16 mouse cellular contexts compared by ENCODE assay signal in genomic region chr8:86324542-86324941, GRCm38 (mm10).
A peak's percentile ranks its signal among the peaks of the same experiment; 100 is the strongest.
DNase-seq lines count a peak whose midpoint lies in the region; ATAC-seq and TF ChIP-seq lines count a peak whose summit lies in the region.
"Had no signal": no experiment of that assay in that cellular context is flagged by ENCODE, and none has a peak within 500 bp of the region (broad histone marks: within the 10 kb centered on the region; RNA-seq: fewer than 3 reads in every experiment).

No protein-coding gene starts in this region.

- no peak overlapping the region for H3K4me2 ChIP-seq in midbrain, embryonic 16.5 days (ENCODE audit: low read length)
- H3K4me2 ChIP-seq: lung, embryonic 14.5 days had no signal

- H3K4me1 ChIP-seq in cortical plate, adult 2 months (ENCODE audit: control insufficient read depth, insufficient read depth, low read length), result peaks cover 5% of the 10 kb centered on the region; the same call in 1 of the 2 replicates
- peaks cover 16% of the 10 kb centered on the region for H3K4me1 ChIP-seq in midbrain, embryonic 16.5 days (ENCODE audit: control insufficient read depth, insufficient read depth, low read length)

- H3K9me3 ChIP-seq in midbrain, embryonic 16.5 days (replicated peaks; ENCODE audit: control insufficient read depth, low read length, poor library complexity, severe bottlenecking), result no peaks in the 10 kb centered on the region

- no peak for TF ChIP-seq CTCF in left cerebral cortex, adult 2 months (IDR thresholded peaks at IDR 0.05)
- no peak for TF ChIP-seq CTCF in cortical plate, adult 2 months (IDR thresholded peaks at IDR 0.05; ENCODE audit: extremely low read depth, insufficient read depth, low read length)

- no peaks in the 10 kb centered on the region for H3K36me3 ChIP-seq in midbrain, embryonic 16.5 days (ENCODE audit: control insufficient read depth, insufficient read depth, low read length)

- H3K27ac ChIP-seq in left cerebral cortex, adult 2 months, result peak overlapping the region; percentile 83
- peak overlapping the region; percentile 67 for H3K27ac ChIP-seq in cortical plate, adult 2 months (ENCODE audit: insufficient read depth, low read length)
- peak overlapping the region; percentile 55 for H3K27ac ChIP-seq in midbrain, embryonic 16.5 days (ENCODE audit: low read length)

- no peak for TF ChIP-seq POLR2A in cortical plate, adult 2 months (IDR thresholded peaks at IDR 0.05; ENCODE audit: extremely low read depth, insufficient read depth, low read length)

- 47% methylated on average over 4 of the region's 4 CpGs for WGBS in midbrain, embryonic 16.5 days

- ATAC-seq in midbrain, embryonic 16.5 days, result no peak

- no peak overlapping the region for H3K9ac ChIP-seq in midbrain, embryonic 16.5 days (ENCODE audit: low read depth, low read length)
- H3K9ac ChIP-seq: lung, embryonic 14.5 days had no signal

- H3K27me3 ChIP-seq in midbrain, embryonic 16.5 days (ENCODE audit: control insufficient read depth, insufficient read depth, low read depth, low read length), result no peaks in the 10 kb centered on the region

- H3K4me3 ChIP-seq in left cerebral cortex, adult 2 months, result no peak overlapping the region
- no peak overlapping the region for H3K4me3 ChIP-seq in cortical plate, adult 2 months (ENCODE audit: insufficient read depth, low read length)
- no peak overlapping the region for H3K4me3 ChIP-seq in midbrain, embryonic 16.5 days (ENCODE audit: low read depth, low read length)

- intact Hi-C loops in left cerebral cortex, adult 2 months (cut with DNase I), result no loop called here
- intact Hi-C loops in left cerebral cortex, postnatal 10 days (cut with DNase I), result no loop called here

- peak in 1 of 2 experiments; percentile 38 for DNase-seq in left cerebral cortex, adult 2 months (ENCODE audit: extremely low spot score in 1 of 2, low spot score in 2 of 2)
- no peak for DNase-seq in left cerebral cortex, postnatal 10 days (ENCODE audit: extremely low spot score in 1 of 2, low spot score in 2 of 2)
- DNase-seq in frontal cortex, postnatal 36 days (ENCODE audit: low spot score in 2 of 2), result peak; percentile 41 to 49
- DNase-seq in thymus, adult 18-20 months, result no peak
- DNase-seq in cerebellum, postnatal 4 days (ENCODE audit: low spot score in 2 of 2), result no peak
- DNase-seq: embryo, embryonic 11 days; gastrocnemius, postnatal 10 days; heart, postnatal 14 days; kidney, adult 11 months; kidney, postnatal 4 days; liver; lung, embryonic 14.5 days; retina, postnatal 1 day; thymus, adult 2 months had no signal

Comparison
In these comparisons a context has a peak if more than half of its experiments do, and no peak if none do; other contexts are left out.
1. DNase-seq: peak in frontal cortex, postnatal 36 days (2 of 2); none in left cerebral cortex, postnatal 10 days (0 of 2), thymus, adult 18-20 months (0 of 2) and cerebellum, postnatal 4 days (0 of 2).
2. Peak in every context shown above with its lines, with median percentiles within 50 percentile points of each other: H3K27ac ChIP-seq.